Mouse (Mus musculus) CH12.LX (cell line): ENCODE results near the gene Tmem19. TPM values are rescaled to one million over a fixed set of nuclear protein-coding genes. Genes with fewer than 3 reads are reported as not detected.

ENCODE experiments used
- DNase-seq: peaks from one replicate; pipeline ENCODE4 v3.0.0-alpha.2; 2013; ENCODE audit errors: extremely low read depth
- H3K27ac ChIP-seq: 2 replicates; pipeline ENCODE4 v1.5.1; 2012; ENCODE audit warnings: low read depth, mild to moderate bottlenecking, control low read depth, moderate library complexity; ENCODE audit not compliant: insufficient read depth
- H3K27me3 ChIP-seq: replicated peaks from 2 replicates; pipeline ENCODE3; 2012; ENCODE audit warnings: inconsistent platforms
- H3K36me3 ChIP-seq, 2 experiments: replicated peaks in 1 of 2; 2 replicates each; pipeline versions ENCODE3 to v1.6.1; 2012; ENCODE audit warnings: inconsistent platforms in 1 of 2, low read length in 1 of 2, mild to moderate bottlenecking in 1 of 2, mixed read lengths in 1 of 2, moderate library complexity in 1 of 2; ENCODE audit not compliant: control insufficient read depth in 1 of 2, insufficient read depth in 1 of 2
- H3K4me1 ChIP-seq, 2 experiments: 2 replicates each; pipeline ENCODE4 v1.6.1; 2012; ENCODE audit warnings: inconsistent platforms in 1 of 2, moderate library complexity in 1 of 2; ENCODE audit not compliant: insufficient read depth in 2 of 2, control insufficient read depth in 1 of 2
- H3K4me2 ChIP-seq: 2 replicates; pipeline ENCODE4 v1.6.1; 2012; ENCODE audit warnings: low read depth, mild to moderate bottlenecking, control low read depth; ENCODE audit not compliant: poor library complexity, insufficient read depth, severe bottlenecking
- H3K4me3 ChIP-seq, 3 experiments: fragments of 150-350 bp in 1 of 3; sonication (generic) in 1 of 3; replicated peaks in 1 of 3; 2 replicates each; pipeline versions ENCODE3 to v1.5.1; 2011 to 2012; ENCODE audit warnings: low read depth in 2 of 3, low read length in 2 of 3, mild to moderate bottlenecking in 2 of 3, moderate library complexity in 2 of 3, control low read depth in 1 of 3, improper control_type of control experiment in 1 of 3, inconsistent platforms in 1 of 3, mixed read lengths in 1 of 3; ENCODE audit not compliant: poor library complexity in 1 of 3
- H3K79me2 ChIP-seq: replicated peaks from 2 replicates; pipeline ENCODE4 v1.6.1; 2012; ENCODE audit warnings: mild to moderate bottlenecking, moderate library complexity; ENCODE audit not compliant: control insufficient read depth, poor library complexity, insufficient read depth, severe bottlenecking; ENCODE audit errors: extremely low read depth
- H3K9ac ChIP-seq: 2 replicates; pipeline ENCODE4 v1.6.1; 2012; ENCODE audit warnings: low read depth, mild to moderate bottlenecking, control low read depth, moderate library complexity; ENCODE audit not compliant: insufficient read depth
- H3K9me3 ChIP-seq: replicated peaks from 2 replicates; pipeline ENCODE3; 2012; ENCODE audit warnings: low read length, inconsistent platforms, mixed read lengths
- CHD1 ChIP-seq: IDR thresholded peaks from 2 replicates; pipeline ENCODE4 v1.6.1; 2012; ENCODE audit warnings: low read depth, low read length, improper control_type of control experiment, inconsistent platforms
- CTCF ChIP-seq, 2 experiments: IDR thresholded peaks in 1 of 2; conservative IDR thresholded peaks in 1 of 2; 2 replicates each; pipeline ENCODE4 v1.5.1; 2011 to 2012; ENCODE audit warnings: low read depth in 2 of 2, low read length in 2 of 2, improper control_type of control experiment in 1 of 2, inconsistent platforms in 1 of 2, mild to moderate bottlenecking in 1 of 2, moderate library complexity in 1 of 2
- ELF1 ChIP-seq: IDR thresholded peaks from 2 replicates; pipeline ENCODE4 v1.6.1; 2014; ENCODE audit warnings: low read depth, mild to moderate bottlenecking, inconsistent platforms, low read length, improper control_type of control experiment
- EP300 ChIP-seq: IDR thresholded peaks from 2 replicates; pipeline ENCODE4 v1.6.1; 2011; ENCODE audit warnings: low read length, improper control_type of control experiment
- ETS1 ChIP-seq: conservative IDR thresholded peaks from 2 replicates; pipeline ENCODE4 v1.6.1; 2012; ENCODE audit warnings: low read depth, mild to moderate bottlenecking, inconsistent platforms, low read length, improper control_type of control experiment, moderate library complexity
- IRF4 ChIP-seq: IDR thresholded peaks from 2 replicates; pipeline ENCODE4 v1.6.1; 2014; ENCODE audit warnings: low read depth, mild to moderate bottlenecking, inconsistent platforms, low read length, improper control_type of control experiment
- JUN ChIP-seq: IDR thresholded peaks from 2 replicates; pipeline ENCODE4 v1.6.1; 2011; ENCODE audit warnings: low read depth, mild to moderate bottlenecking, low read length, improper control_type of control experiment, moderate library complexity; ENCODE audit not compliant: insufficient read depth
- JUND ChIP-seq: conservative IDR thresholded peaks from 2 replicates; pipeline ENCODE4 v1.6.1; 2011; ENCODE audit warnings: low read depth, low read length, improper control_type of control experiment
- KAT2A ChIP-seq: IDR thresholded peaks from 2 replicates; pipeline ENCODE4 v1.6.1; 2012; ENCODE audit warnings: low read length, improper control_type of control experiment, inconsistent platforms; ENCODE audit not compliant: insufficient replicate concordance
- MAFK ChIP-seq: IDR thresholded peaks from 2 replicates; pipeline ENCODE4 v1.6.1; 2011; ENCODE audit warnings: low read length, improper control_type of control experiment; ENCODE audit not compliant: insufficient replicate concordance
- MAX ChIP-seq: IDR thresholded peaks from 2 replicates; pipeline ENCODE4 v1.6.1; 2011; ENCODE audit warnings: low read length, improper control_type of control experiment
- MEF2A ChIP-seq: IDR thresholded peaks from 2 replicates; pipeline ENCODE4 v1.6.1; 2014; ENCODE audit warnings: low read depth, mild to moderate bottlenecking, inconsistent platforms, low read length, improper control_type of control experiment, borderline replicate concordance
- MXI1 ChIP-seq: IDR thresholded peaks from 2 replicates; pipeline ENCODE4 v1.6.1; 2011; ENCODE audit warnings: mild to moderate bottlenecking, low read depth, low read length, improper control_type of control experiment
- NRF1 ChIP-seq: IDR thresholded peaks from 2 replicates; pipeline ENCODE4 v1.6.1; 2014; ENCODE audit warnings: low read depth, mild to moderate bottlenecking, inconsistent platforms, low read length, improper control_type of control experiment, moderate library complexity
- PAX5 ChIP-seq: IDR thresholded peaks from 2 replicates; pipeline ENCODE4 v1.6.1; 2012; ENCODE audit warnings: low read length, inconsistent platforms, mixed read lengths
- POLR2A ChIP-seq: IDR thresholded peaks from 2 replicates; pipeline ENCODE4 v1.6.1; 2011; ENCODE audit warnings: low read depth, mild to moderate bottlenecking, improper control_type of control experiment, low read length
- POLR2AphosphoS2 ChIP-seq: IDR thresholded peaks from 2 replicates; pipeline ENCODE4 v1.6.1; 2011; ENCODE audit warnings: low read depth, low read length, improper control_type of control experiment
- RAD21 ChIP-seq: IDR thresholded peaks from 2 replicates; pipeline ENCODE4 v1.6.1; 2011; ENCODE audit warnings: low read depth, mild to moderate bottlenecking, low read length, improper control_type of control experiment, moderate library complexity
- RCOR1 ChIP-seq: conservative IDR thresholded peaks from 2 replicates; pipeline ENCODE4 v1.6.1; 2012; ENCODE audit warnings: low read depth, mild to moderate bottlenecking, inconsistent platforms, low read length, improper control_type of control experiment
- SIN3A ChIP-seq: IDR thresholded peaks from 2 replicates; pipeline ENCODE4 v1.6.1; 2012; ENCODE audit warnings: low read length, improper control_type of control experiment, inconsistent platforms
- TBP ChIP-seq: conservative IDR thresholded peaks from 2 replicates; pipeline ENCODE4 v1.6.1; 2011; ENCODE audit warnings: low read depth, low read length, improper control_type of control experiment
- UBTF ChIP-seq: IDR thresholded peaks from 2 replicates; pipeline ENCODE4 v1.6.1; 2012; ENCODE audit warnings: low read depth, mild to moderate bottlenecking, inconsistent platforms, low read length, improper control_type of control experiment, moderate library complexity
- USF2 ChIP-seq: conservative IDR thresholded peaks from 2 replicates; pipeline ENCODE4 v1.6.1; 2011; ENCODE audit warnings: low read depth, low read length, improper control_type of control experiment
- ZC3H11A ChIP-seq: IDR thresholded peaks from 2 replicates; pipeline ENCODE4 v1.6.1; 2012; ENCODE audit warnings: low read depth, mild to moderate bottlenecking, inconsistent platforms, low read length, improper control_type of control experiment
- ZNF384 ChIP-seq: IDR thresholded peaks from 2 replicates; pipeline ENCODE4 v1.6.1; 2012; ENCODE audit warnings: low read depth, low read length, improper control_type of control experiment, inconsistent platforms
- dilution Hi-C: fragments of 300-500 bp; cut with MboI; formaldehyde crosslinking; loops from 2 replicates; pipeline ENCODE4 v1.14.3; 2020; ENCODE audit warnings: low sequenced_read_pairs; ENCODE audit not compliant: extremely low pct_unique_long_range_greater_than_20kb, extremely low pct_ligation_motif_present
- in situ Hi-C: fragments of 300-500 bp; cut with MboI; formaldehyde crosslinking; loops from 3 replicates; pipeline ENCODE4 v1.14.3; 2019; ENCODE audit warnings: low sequenced_read_pairs, low pct_ligation_motif_present, low pct_unique_long_range_greater_than_20kb, mixed read lengths
- polyA plus RNA-seq: library from polyadenylated mRNA; unstranded; fragments of >175 nt; gene quantifications from 2 replicates; pipeline ENCODE4 v1.2.1, GENCODE M21; 2012; ENCODE audit warnings: low read depth; ENCODE audit not compliant: insufficient read length
- total RNA-seq, 2 experiments: library from RNA; depleted of rRNA; stranded (reverse); fragments of 300-350 nt in 1 of 2; fragments of >200 nt in 1 of 2; gene quantifications; 2 replicates each; pipeline ENCODE4 v1.2.3; 2012 to 2014

The Tmem19 gene
- total and polyA plus RNA-seq, 3 experiments: 25.7 to 29.3 (median 26.0) TPM

GRCm38 (mm10) chr10:115313641-115314286 is 48.5 kb downstream of the Tmem19 start (continued):
- no peak for TF ChIP-seq MAFK
- TF ChIP-seq USF2: no peak
- no peak for TF ChIP-seq ZC3H11A
- no peak for TF ChIP-seq JUND
- no peak for TF ChIP-seq ZNF384
- no peak for TF ChIP-seq RAD21
- no peak for TF ChIP-seq KAT2A
- no peak for TF ChIP-seq PAX5

- TF ChIP-seq JUN: no peak
- no peak for TF ChIP-seq MXI1
- TF ChIP-seq MEF2A: no peak
- TF ChIP-seq UBTF: no peak
- peak overlapping the region; percentile 98 for H3K4me2 ChIP-seq
- no peaks in the 10 kb centered on the region for H3K27me3 ChIP-seq
- H3K9me3 ChIP-seq: no peaks in the 10 kb centered on the region
- H3K4me3 ChIP-seq: peak overlapping the region; percentile 50 to 84 (median 67)
- no peak for DNase-seq
- in situ Hi-C loops: loop anchor here (10.0 kb wide), 1 partner anchor 302 kb away; no protein-coding TSS in a partner anchor
- H3K36me3 ChIP-seq: peaks cover 6 to 42% of the 10 kb centered on the region in 2 experiments
- peak overlapping the region; percentile 87 for H3K9ac ChIP-seq
- dilution Hi-C loops: no loop called here
- H3K79me2 ChIP-seq: peaks cover 62% of the 10 kb centered on the region
- peaks cover 8 to 51% of the 10 kb centered on the region in 2 experiments for H3K4me1 ChIP-seq
- H3K27ac ChIP-seq: peak overlapping the region; percentile 97
Measured at GRCm38 (mm10) chr10:115312732-115313131, 49.6 kb downstream of the Tmem19 start.

GRCm38 (mm10) chr10:115312194-115312593 is 50.1 kb downstream of the Tmem19 start:
- dilution Hi-C loops (no loop called here), in situ Hi-C loops (loop anchor here (10.0 kb wide), 1 partner anchor 303 kb away; no protein-coding TSS in a partner anchor)
- DNase-seq: no peak
- peak overlapping the region; percentile 87; the same call in 1 of the 2 replicates for H3K9ac ChIP-seq
- no peak for TF ChIP-seq ETS1
- peak; percentile 8; the same call in 1 of the 2 replicates for TF ChIP-seq IRF4
- no peak; the same call in 1 of the 2 replicates for TF ChIP-seq POLR2AphosphoS2
- TF ChIP-seq JUN: no peak
- no peak; the same call in 1 of the 2 replicates for TF ChIP-seq POLR2A
- 0 out of 2 replicates have a peak, but pooled peaks have one; percentile 6 for TF ChIP-seq ELF1
- no peak for TF ChIP-seq CTCF (conservative IDR thresholded peaks at IDR 0.05 in 1 of 2, IDR thresholded peaks at IDR 0.05 in 1 of 2; ENCODE audit: low read depth in 2 of 2, low read length in 2 of 2)
- 0 out of 2 replicates have a peak, but pooled peaks have one; percentile 21 for TF ChIP-seq MAX
- no peak for TF ChIP-seq ZNF384
- no peak for TF ChIP-seq RCOR1
- no peak for TF ChIP-seq TBP
- 0 out of 2 replicates have a peak, but pooled peaks have one; percentile 33 for TF ChIP-seq SIN3A
- TF ChIP-seq EP300: peak; percentile 40; the same call in 1 of the 2 replicates
- peak; percentile 49; the same call in 1 of the 2 replicates for TF ChIP-seq CHD1
- TF ChIP-seq NRF1: no peak
- H3K27ac ChIP-seq: peak overlapping the region; percentile 97
- H3K4me2 ChIP-seq: peak overlapping the region; percentile 98
- H3K4me3 ChIP-seq: peak overlapping the region; percentile 50 to 84 (median 67)
- peaks cover 68% of the 10 kb centered on the region for H3K79me2 ChIP-seq
- H3K36me3 ChIP-seq: peaks cover 7 to 48% of the 10 kb centered on the region in 2 experiments
- no peaks in the 10 kb centered on the region for H3K9me3 ChIP-seq
- no peaks in the 10 kb centered on the region for H3K27me3 ChIP-seq
- H3K4me1 ChIP-seq: peaks cover 7 to 52% of the 10 kb centered on the region in 2 experiments
